Mouse (Mus musculus): Measurements from ENCODE around the gene Ropn1l. TPM values are rescaled to one million over a fixed set of nuclear protein-coding genes. Genes with fewer than 3 reads are reported as not detected.

Ropn1l gene
- total and polyA plus RNA-seq, 3 experiments = 1.1 to 2.9 (median 2.0) TPM

DNA sequence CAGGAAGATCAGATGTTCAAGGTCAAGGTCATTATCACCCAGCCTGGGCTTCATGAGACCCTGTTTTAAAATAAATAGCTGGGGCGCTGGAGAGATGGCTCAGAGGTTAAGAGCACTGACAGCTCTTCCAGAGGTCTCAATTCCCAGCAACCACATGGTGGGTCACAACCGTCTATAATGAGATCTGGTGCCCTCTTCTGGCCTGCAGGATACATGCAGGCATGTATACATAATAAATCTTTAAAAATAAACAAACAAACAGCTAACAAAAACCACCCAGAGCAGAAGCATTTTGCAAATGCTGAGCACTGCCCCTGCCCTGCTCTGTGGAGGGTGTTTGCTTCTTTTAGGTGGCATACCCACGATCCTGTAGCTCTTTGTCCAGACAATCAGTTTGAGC lies 56.2 kb downstream of the Ropn1l start:
- H3K27me3 ChIP-seq (replicated peaks) = no peaks in the 10 kb centered on the region
- H3K9me3 ChIP-seq (replicated peaks; ENCODE audit: low read length) = peaks cover 24% of the 10 kb centered on the region
- TF ChIP-seq MYC (IDR thresholded peaks at IDR 0.05; ENCODE audit: low read depth, low read length) (no peak), IRF4 (IDR thresholded peaks at IDR 0.05; ENCODE audit: low read depth, low read length) (no peak), ELF1 (IDR thresholded peaks at IDR 0.05; ENCODE audit: low read depth, low read length) (no peak)
- H3K4me3 ChIP-seq (replicated peaks in 1 of 3; ENCODE audit: low read depth in 2 of 3, low read length in 2 of 3, poor library complexity in 1 of 3) = no peak overlapping the region
- dilution Hi-C loops (cut with MboI; ENCODE audit: extremely low pct_ligation_motif_present, extremely low pct_unique_long_range_greater_than_20kb, low sequenced_read_pairs) = no loop called here
- H3K9ac ChIP-seq (ENCODE audit: insufficient read depth, low read depth) = no peak overlapping the region
- H3K27ac ChIP-seq (ENCODE audit: insufficient read depth, low read depth) = no peak overlapping the region
- H3K4me1 ChIP-seq (ENCODE audit: control insufficient read depth in 1 of 2, insufficient read depth in 2 of 2) = peaks cover 0 to 12% of the 10 kb centered on the region in 2 experiments; a peak in 2 of 4 replicates
- no peaks in the 10 kb centered on the region for H3K36me3 ChIP-seq (replicated peaks in 1 of 2; ENCODE audit: control insufficient read depth in 1 of 2, insufficient read depth in 1 of 2, low read length in 1 of 2)
- no peaks in the 10 kb centered on the region for H3K79me2 ChIP-seq (replicated peaks; ENCODE audit: control insufficient read depth, extremely low read depth, insufficient read depth, poor library complexity, severe bottlenecking)
- H3K4me2 ChIP-seq (ENCODE audit: insufficient read depth, low read depth, poor library complexity, severe bottlenecking) = no peak overlapping the region
- no peak for DNase-seq (ENCODE audit: extremely low read depth)
- in situ Hi-C loops (cut with MboI; ENCODE audit: low pct_ligation_motif_present, low pct_unique_long_range_greater_than_20kb, low sequenced_read_pairs) = no loop called here

DNA sequence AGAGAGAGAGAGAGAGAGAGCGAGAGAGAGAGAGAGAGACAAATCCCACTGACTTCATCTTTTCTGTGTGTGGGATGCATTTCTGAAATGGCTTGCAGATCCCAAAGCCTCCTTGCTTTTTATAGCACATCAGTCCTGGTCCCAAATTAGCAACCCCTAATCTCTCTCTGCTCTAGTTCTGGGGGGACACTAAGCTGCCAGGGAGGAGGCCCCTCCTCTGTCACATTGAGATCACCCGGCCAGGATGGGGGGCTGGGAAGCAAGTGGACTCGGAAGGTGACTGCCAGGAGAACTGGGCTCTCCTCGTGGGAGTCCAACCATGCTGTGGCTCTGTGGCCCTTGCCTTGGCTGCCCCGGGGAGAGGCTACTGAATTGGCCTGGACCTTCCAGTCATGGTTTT lies 56.8 kb downstream of the Ropn1l start:
- Histone ChIP-seq H3K9me3 (replicated peaks; ENCODE audit: low read length) (peaks cover 24% of the 10 kb centered on the region), H3K4me3 (replicated peaks in 1 of 3; ENCODE audit: low read depth in 2 of 3, low read length in 2 of 3, poor library complexity in 1 of 3) (no peak overlapping the region), H3K79me2 (replicated peaks; ENCODE audit: control insufficient read depth, extremely low read depth, insufficient read depth, poor library complexity, severe bottlenecking) (no peaks in the 10 kb centered on the region), H3K27me3 (replicated peaks) (no peaks in the 10 kb centered on the region), H3K4me2 (ENCODE audit: insufficient read depth, low read depth, poor library complexity, severe bottlenecking) (no peak overlapping the region), H3K27ac (ENCODE audit: insufficient read depth, low read depth) (no peak overlapping the region), H3K36me3 (replicated peaks in 1 of 2; ENCODE audit: control insufficient read depth in 1 of 2, insufficient read depth in 1 of 2, low read length in 1 of 2) (no peaks in the 10 kb centered on the region), H3K9ac (ENCODE audit: insufficient read depth, low read depth) (no peak overlapping the region), H3K4me1 (ENCODE audit: control insufficient read depth in 1 of 2, insufficient read depth in 2 of 2) (peaks cover 0 to 11% of the 10 kb centered on the region in 2 experiments; a peak in 2 of 4 replicates)
- DNase-seq (ENCODE audit: extremely low read depth) = no peak
- TF ChIP-seq TCF12 (IDR thresholded peaks at IDR 0.05; ENCODE audit: low read depth, low read length) (no peak), POLR2A (IDR thresholded peaks at IDR 0.05; ENCODE audit: low read depth, low read length) (no peak)
- in situ Hi-C loops (cut with MboI; ENCODE audit: low pct_ligation_motif_present, low pct_unique_long_range_greater_than_20kb, low sequenced_read_pairs) (no loop called here), dilution Hi-C loops (cut with MboI; ENCODE audit: extremely low pct_ligation_motif_present, extremely low pct_unique_long_range_greater_than_20kb, low sequenced_read_pairs) (no loop called here)

DNA sequence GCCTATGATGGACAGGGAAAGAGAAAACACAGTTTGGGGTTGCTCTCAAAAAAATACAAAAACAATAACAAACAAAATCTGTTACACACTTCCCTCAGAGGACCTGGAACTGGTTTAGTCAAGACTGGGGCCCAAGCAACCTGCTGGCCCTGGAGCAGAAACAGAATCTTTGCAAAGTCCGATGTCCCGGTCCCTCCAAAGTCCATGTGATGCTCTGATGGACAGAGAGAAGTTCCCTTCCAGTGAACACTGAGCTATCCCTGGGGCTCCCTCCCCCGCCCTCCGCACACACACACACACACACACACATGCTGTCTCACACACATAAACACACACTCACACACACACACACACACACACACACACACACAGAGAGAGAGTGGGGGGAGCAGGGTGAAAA lies 57.6 kb downstream of the Ropn1l start:
- H3K27ac ChIP-seq (ENCODE audit: insufficient read depth, low read depth) = no peak overlapping the region
- no peak overlapping the region for H3K4me2 ChIP-seq (ENCODE audit: insufficient read depth, low read depth, poor library complexity, severe bottlenecking)
- H3K9ac ChIP-seq (ENCODE audit: insufficient read depth, low read depth) = no peak overlapping the region
- H3K27me3 ChIP-seq (replicated peaks) = no peaks in the 10 kb centered on the region
- no peak overlapping the region for H3K4me3 ChIP-seq (replicated peaks in 1 of 3; ENCODE audit: low read depth in 2 of 3, low read length in 2 of 3, poor library complexity in 1 of 3)
- no peaks in the 10 kb centered on the region for H3K79me2 ChIP-seq (replicated peaks; ENCODE audit: control insufficient read depth, extremely low read depth, insufficient read depth, poor library complexity, severe bottlenecking)
- peaks cover 24% of the 10 kb centered on the region for H3K9me3 ChIP-seq (replicated peaks; ENCODE audit: low read length)
- in situ Hi-C loops (cut with MboI; ENCODE audit: low pct_ligation_motif_present, low pct_unique_long_range_greater_than_20kb, low sequenced_read_pairs) = no loop called here
- H3K4me1 ChIP-seq (ENCODE audit: control insufficient read depth in 1 of 2, insufficient read depth in 2 of 2) = peaks cover 0 to 3% of the 10 kb centered on the region in 2 experiments; a peak in 2 of 4 replicates
- TF ChIP-seq IRF4 (IDR thresholded peaks at IDR 0.05; ENCODE audit: low read depth, low read length) (no peak), UBTF (IDR thresholded peaks at IDR 0.05; ENCODE audit: low read depth, low read length) (no peak), NELFE (IDR thresholded peaks at IDR 0.05; ENCODE audit: low read depth, low read length) (no peak), BHLHE40 (IDR thresholded peaks at IDR 0.05; ENCODE audit: low read depth, low read length) (no peak), SIN3A (IDR thresholded peaks at IDR 0.05; ENCODE audit: low read length) (no peak), POLR2A (IDR thresholded peaks at IDR 0.05; ENCODE audit: low read depth, low read length) (no peak), SMC3 (IDR thresholded peaks at IDR 0.05; ENCODE audit: low read depth, low read length) (no peak), USF2 (conservative IDR thresholded peaks at IDR 0.05; ENCODE audit: low read depth, low read length) (no peak), TBP (conservative IDR thresholded peaks at IDR 0.05; ENCODE audit: low read depth, low read length) (no peak), MAX (IDR thresholded peaks at IDR 0.05; ENCODE audit: low read length) (no peak), KAT2A (IDR thresholded peaks at IDR 0.05; ENCODE audit: insufficient replicate concordance, low read length) (no peak), GABPA (IDR thresholded peaks at IDR 0.05; ENCODE audit: insufficient replicate concordance, low read depth, low read length) (no peak), USF1 (IDR thresholded peaks at IDR 0.05; ENCODE audit: low read depth, low read length) (no peak), PAX5 (IDR thresholded peaks at IDR 0.05; ENCODE audit: low read length) (no peak), EP300 (IDR thresholded peaks at IDR 0.05; ENCODE audit: low read length) (no peak), MAZ (IDR thresholded peaks at IDR 0.05; ENCODE audit: low read depth, low read length) (no peak), JUN (IDR thresholded peaks at IDR 0.05; ENCODE audit: insufficient read depth, low read depth, low read length) (no peak), ETS1 (conservative IDR thresholded peaks at IDR 0.05; ENCODE audit: low read depth, low read length) (no peak), POLR2AphosphoS2 (IDR thresholded peaks at IDR 0.05; ENCODE audit: low read depth, low read length) (no peak), E2F4 (IDR thresholded peaks at IDR 0.05; ENCODE audit: insufficient replicate concordance, low read depth, low read length) (no peak)
- no peaks in the 10 kb centered on the region for H3K36me3 ChIP-seq (replicated peaks in 1 of 2; ENCODE audit: control insufficient read depth in 1 of 2, insufficient read depth in 1 of 2, low read length in 1 of 2)
- dilution Hi-C loops (cut with MboI; ENCODE audit: extremely low pct_ligation_motif_present, extremely low pct_unique_long_range_greater_than_20kb, low sequenced_read_pairs) = no loop called here
- no peak for DNase-seq (ENCODE audit: extremely low read depth)
